Mouse (Mus musculus) cerebellum, adult 2 months (tissue): ENCODE results near the gene Prr13. TPM values are rescaled to one million over a fixed set of nuclear protein-coding genes. Genes with fewer than 3 reads are reported as not detected.

Experiments
- DNase-seq, 2 experiments: peaks; one replicate each; pipeline ENCODE4 v3.0.0; 2021
- H3K27ac ChIP-seq: fragments of 200-500 bp; 2 replicates; pipeline ENCODE4 v1.5.1; 2012; ENCODE audit warnings: low read length, control low read depth, inconsistent platforms; ENCODE audit not compliant: insufficient read depth
- H3K27me3 ChIP-seq: fragments of 200-500 bp; 2 replicates; pipeline ENCODE4 v1.6.1; 2012; ENCODE audit warnings: inconsistent platforms, mild to moderate bottlenecking, low read length, moderate library complexity; ENCODE audit not compliant: control insufficient read depth, insufficient read depth
- H3K4me1 ChIP-seq: fragments of 200-500 bp; 2 replicates; pipeline ENCODE4 v1.6.1; 2011; ENCODE audit warnings: low read length; ENCODE audit not compliant: control insufficient read depth, insufficient read depth
- H3K4me3 ChIP-seq: fragments of 200-500 bp; replicated peaks from 2 replicates; pipeline ENCODE3; 2011; ENCODE audit warnings: mild to moderate bottlenecking, low read depth, low read length, control low read depth; ENCODE audit not compliant: insufficient read depth
- CTCF ChIP-seq: fragments of 200-500 bp; IDR thresholded peaks from 2 replicates; pipeline ENCODE4 v1.5.1; 2011; ENCODE audit warnings: low read depth, mild to moderate bottlenecking, control low read depth, low read length, moderate library complexity, borderline replicate concordance; ENCODE audit not compliant: insufficient read depth
- POLR2A ChIP-seq: fragments of 200-500 bp; IDR thresholded peaks from 2 replicates; pipeline ENCODE4 v1.6.1; 2011; ENCODE audit warnings: low read length, control low read depth, borderline replicate concordance; ENCODE audit not compliant: insufficient read depth
- WGBS: fragments of 180-500 bp; shearing (Covaris S2); methylation state at CpG from one replicate; pipeline ENCODE4 v1.1.7; 2018; 5-methylcytosine and 5-hydroxymethylcytosine counted together
- polyA plus RNA-seq: library from polyadenylated mRNA; depleted of rRNA; stranded (reverse); fragments of >200 nt; gene quantifications from 2 replicates; pipeline ENCODE4 v1.2.3, GENCODE M21; 2012; rRNA removed

The Prr13 gene
- 160 and 164 TPM in 2 replicates for polyA plus RNA-seq

DNA sequence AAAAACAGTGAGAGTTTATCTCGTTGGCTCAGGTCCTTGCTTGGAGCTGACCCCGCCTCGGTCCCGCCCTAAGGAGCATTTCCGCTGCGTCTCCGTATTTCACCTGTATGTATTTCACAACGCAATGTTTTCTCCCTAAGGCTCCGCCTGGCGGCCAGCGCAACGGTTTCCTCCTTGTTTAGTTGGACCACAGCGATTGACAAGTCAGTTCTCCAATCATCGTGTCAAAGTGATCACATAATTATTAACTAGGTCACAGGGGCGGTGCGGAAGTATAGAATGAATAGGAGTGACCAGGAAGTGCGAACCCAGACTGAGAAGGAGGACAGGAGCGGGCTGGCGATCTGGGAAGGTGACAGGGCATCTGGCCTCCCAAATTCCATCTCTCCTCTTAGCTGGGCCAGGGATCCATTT, at the start of gene Prr13:
Gene Prr13 (plus strand): TSS at position 125 of the 414 bp plus-strand sequence.
- Histone ChIP-seq H3K4me3 (peak within 1 kb of the TSS; percentile 79), H3K27ac (peak within 1 kb of the TSS; percentile 27; the same call in 1 of the 2 replicates), H3K27me3 (no peaks in the 10 kb centered on the region), H3K4me1 (peaks cover 6% of the 10 kb centered on the region)
- peak; percentile 95 to 99 for DNase-seq
- under 1% methylated on average over 19 of the region's 19 CpGs for WGBS
- TF ChIP-seq POLR2A (peak; percentile 86; the same call in 1 of the 2 replicates), CTCF (peak; percentile 61; the same call in 1 of the 2 replicates)

DNA sequence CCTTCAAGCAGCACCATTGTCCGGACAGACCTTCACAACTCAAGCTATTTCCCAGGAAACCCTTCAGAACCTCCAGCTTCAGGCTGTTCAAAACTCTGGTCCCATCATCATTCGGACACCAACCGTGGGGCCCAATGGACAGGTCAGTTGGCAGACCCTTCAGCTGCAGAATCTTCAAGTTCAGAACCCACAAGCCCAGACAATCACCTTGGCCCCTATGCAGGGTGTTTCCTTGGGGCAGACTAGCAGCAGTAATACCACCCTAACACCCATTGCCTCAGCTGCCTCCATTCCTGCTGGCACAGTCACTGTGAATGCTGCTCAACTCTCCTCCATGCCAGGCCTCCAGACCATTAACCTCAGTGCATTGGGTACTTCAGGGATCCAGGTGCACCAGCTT, 49.5 kb upstream of the Prr13 start:
- H3K4me1 ChIP-seq, result peaks cover 17% of the 10 kb centered on the region
- DNase-seq, result no peak
- 95% methylated on average over 3 of the region's 3 CpGs for WGBS
- no peak for TF ChIP-seq POLR2A
- no peak for TF ChIP-seq CTCF
- no peak overlapping the region for H3K4me3 ChIP-seq
- H3K27me3 ChIP-seq, result no peaks in the 10 kb centered on the region
- no peak overlapping the region for H3K27ac ChIP-seq

DNA sequence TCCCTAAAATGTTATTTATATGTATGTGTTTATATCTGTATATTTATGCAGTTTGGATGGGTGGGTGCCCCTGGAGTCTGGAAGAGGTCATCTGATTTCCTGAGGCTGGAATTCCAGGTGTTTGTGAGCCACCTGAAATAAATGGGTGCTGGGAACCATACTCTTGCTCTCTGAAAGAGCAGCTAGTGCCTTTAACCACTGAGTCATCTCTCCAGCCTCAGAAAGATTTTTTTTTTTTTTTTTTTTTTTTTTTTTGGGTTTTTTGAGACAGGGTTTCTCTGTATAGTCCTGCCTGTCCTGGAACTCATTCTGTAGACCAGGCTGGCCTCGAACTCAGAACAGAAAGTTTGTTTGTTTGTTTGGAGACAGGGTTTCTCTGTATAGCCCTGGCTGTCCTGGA, 47.8 kb upstream of the Prr13 start:
- Histone ChIP-seq H3K4me1 (peaks cover 17% of the 10 kb centered on the region), H3K27ac (no peak overlapping the region), H3K4me3 (no peak overlapping the region), H3K27me3 (no peaks in the 10 kb centered on the region)
- 97% methylated on average over 1 of the region's 1 CpGs for WGBS
- no peak for DNase-seq
- TF ChIP-seq POLR2A, result no peak
- no peak for TF ChIP-seq CTCF

DNA sequence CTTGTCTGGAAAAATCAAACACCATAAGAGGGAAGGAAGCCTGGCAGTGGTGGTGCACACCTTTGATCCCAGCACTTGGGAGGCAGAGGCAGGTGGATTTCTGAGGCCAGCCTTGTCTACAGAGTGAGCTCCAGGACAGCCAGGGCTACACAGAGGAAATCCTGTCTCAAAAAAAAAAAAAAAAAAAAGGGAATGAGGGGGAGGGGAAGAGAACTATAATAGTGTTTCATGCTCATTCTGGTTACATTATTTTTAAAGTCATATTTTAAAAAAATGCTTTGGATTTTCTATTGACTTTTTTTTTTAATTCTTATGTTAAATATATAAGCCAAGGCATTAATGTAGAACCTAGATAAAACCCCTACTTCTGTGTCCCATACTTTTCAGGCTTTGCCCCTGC, 45.1 kb upstream of the Prr13 start:
- H3K4me1 ChIP-seq, result peaks cover 10% of the 10 kb centered on the region
- no peak for DNase-seq
- no peaks in the 10 kb centered on the region for H3K27me3 ChIP-seq
- no peak overlapping the region for H3K4me3 ChIP-seq
- no peak overlapping the region for H3K27ac ChIP-seq
- TF ChIP-seq POLR2A, result no peak
- TF ChIP-seq CTCF, result no peak

DNA sequence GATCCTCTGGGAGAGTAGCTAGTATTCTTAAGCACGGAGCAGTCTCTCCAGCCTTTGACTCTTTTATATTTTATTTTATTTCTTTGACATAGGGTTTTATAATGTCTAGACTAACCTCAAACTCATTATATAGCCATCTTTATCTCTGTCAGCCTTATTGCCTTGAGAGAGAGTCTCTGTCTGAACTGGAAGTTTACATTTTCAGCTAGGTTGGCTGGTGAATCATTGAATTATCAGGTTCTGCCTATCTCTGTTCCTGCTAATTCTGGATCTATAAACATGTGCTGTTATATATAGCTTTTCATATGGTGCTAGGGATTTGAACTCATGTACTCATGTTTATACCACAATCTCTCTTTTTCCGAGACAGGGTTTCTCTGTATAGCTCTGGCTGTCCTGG, 41.3 kb upstream of the Prr13 start:
- H3K4me3 ChIP-seq, result no peak overlapping the region
- TF ChIP-seq CTCF, result no peak
- no peak for TF ChIP-seq POLR2A
- H3K4me1 ChIP-seq, result no peaks in the 10 kb centered on the region
- H3K27ac ChIP-seq, result no peak overlapping the region
- DNase-seq, result no peak
- H3K27me3 ChIP-seq, result no peaks in the 10 kb centered on the region
- WGBS, result 82% methylated on average over 2 of the region's 2 CpGs

DNA sequence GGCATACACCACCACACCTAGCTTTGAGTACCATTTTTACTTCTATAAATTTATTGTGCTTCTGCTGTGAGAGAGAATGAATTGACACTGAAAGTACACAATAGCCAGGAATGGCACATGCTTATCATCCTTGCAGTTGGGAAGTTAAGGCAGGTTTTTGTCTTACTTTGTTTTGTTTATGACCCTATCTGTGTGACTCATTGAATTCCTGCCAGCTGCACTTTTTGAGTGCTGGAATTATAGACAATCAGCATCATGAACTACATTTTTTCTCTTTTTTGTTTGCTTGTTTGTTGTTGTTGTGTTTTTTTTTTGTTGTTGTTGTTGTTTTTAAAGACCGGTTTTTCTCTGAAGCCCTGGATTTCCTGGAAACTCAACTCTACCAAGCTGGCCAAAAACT, 37.8 kb upstream of the Prr13 start:
- Histone ChIP-seq H3K4me3 (no peak overlapping the region), H3K27me3 (no peaks in the 10 kb centered on the region), H3K27ac (no peak overlapping the region), H3K4me1 (no peaks in the 10 kb centered on the region)
- DNase-seq, result no peak
- WGBS, result 53% methylated on average over 1 of the region's 1 CpGs
- TF ChIP-seq POLR2A (no peak), CTCF (no peak)

DNA sequence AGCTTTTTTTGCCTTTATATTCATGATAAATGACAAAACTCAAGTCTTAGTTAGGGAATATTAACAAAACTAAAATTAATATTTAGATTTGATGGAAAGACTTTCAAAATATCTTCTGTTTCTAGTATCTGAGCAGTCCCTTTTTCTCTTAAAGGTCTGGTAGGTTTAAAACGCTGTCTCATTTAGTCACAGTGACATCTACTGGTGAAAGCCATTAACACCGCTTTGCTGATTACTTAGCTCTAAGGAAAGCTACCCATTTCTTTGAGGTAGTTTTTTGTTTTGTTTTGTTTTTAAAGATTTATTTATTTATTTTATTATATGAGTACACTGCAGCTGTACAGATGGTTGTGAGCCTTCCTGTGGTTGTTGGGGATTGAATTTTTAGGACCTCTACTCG, 37.4 kb upstream of the Prr13 start:
- TF ChIP-seq CTCF, result peak; percentile 28; the same call in 1 of the 2 replicates
- TF ChIP-seq POLR2A, result no peak
- Histone ChIP-seq H3K4me1 (no peaks in the 10 kb centered on the region), H3K4me3 (no peak overlapping the region), H3K27me3 (no peaks in the 10 kb centered on the region), H3K27ac (no peak overlapping the region)
- DNase-seq, result peak in 1 of 2 experiments; percentile 41
- whole genome bisulfite sequencing, result 49% methylated on average over 3 of the region's 3 CpGs

DNA sequence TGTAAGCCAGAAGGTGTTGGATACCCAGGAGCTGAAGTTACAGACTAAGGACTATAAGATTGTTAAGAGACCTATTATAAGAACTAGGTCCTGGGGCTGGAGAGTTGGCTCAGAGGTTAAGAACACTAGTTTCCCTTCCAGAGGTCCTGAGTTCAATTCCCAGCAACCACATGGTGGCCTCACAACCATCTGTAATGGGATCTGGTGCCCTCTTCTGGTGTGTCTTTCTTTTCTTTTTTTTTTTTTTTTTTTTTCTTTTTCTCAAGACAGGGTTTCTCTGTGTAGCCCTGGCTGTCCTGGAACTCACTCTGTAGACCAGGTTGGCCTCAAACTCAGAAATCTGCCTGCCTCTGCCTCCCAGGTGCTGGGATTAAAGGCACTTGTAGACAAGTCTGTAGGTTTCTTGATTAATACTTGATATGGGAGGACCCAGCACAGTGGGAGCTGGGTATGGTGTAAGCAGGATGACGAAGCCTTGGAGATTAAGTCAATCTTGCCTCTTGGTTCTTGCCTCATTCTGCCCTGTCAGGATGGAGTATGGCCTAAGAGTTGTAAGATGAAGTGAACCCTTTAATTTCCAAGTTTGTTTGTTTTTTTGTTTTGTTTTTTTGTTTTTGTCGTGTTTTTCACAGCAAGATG, 35.1 kb upstream of the Prr13 start:
- Histone ChIP-seq H3K27ac (no peak overlapping the region), H3K27me3 (no peaks in the 10 kb centered on the region), H3K4me3 (no peak overlapping the region), H3K4me1 (no peaks in the 10 kb centered on the region)
- 90% methylated on average over 2 of the region's 2 CpGs for WGBS
- TF ChIP-seq CTCF (no peak), POLR2A (no peak)
- no peak for DNase-seq
